Mouse (Mus musculus) bone marrow macrophage, adult 2 months (primary cell): Measurements from ENCODE around the gene Cphx3.
"Not testable (repeated sequence)": the region's sequence is repeated elsewhere in the genome, so short reads cannot be mapped to it uniquely, and the experiment has no call there.

Experiments used
- CTCF ChIP-seq: IDR thresholded peaks from 2 replicates; pipeline ENCODE4 v1.5.1; 2012; ENCODE audit warnings: low read depth, mild to moderate bottlenecking, low read length, moderate library complexity
- POLR2A ChIP-seq: IDR thresholded peaks from 2 replicates; pipeline ENCODE4 v1.6.1; 2012; ENCODE audit warnings: mild to moderate bottlenecking, low read depth, low read length, borderline replicate concordance

GRCm38 (mm10) chr14:26081997-26082396, at the start of gene Cphx3:
- not testable (repeated sequence) for TF ChIP-seq CTCF, POLR2A
